Mouse (Mus musculus) thymus, postnatal 14 days (tissue): ENCODE data around the gene Grb14.

Experiments
- DNase-seq: peaks from one replicate; pipeline ENCODE4 v3.0.0; 2021

Grb14 gene

DNA sequence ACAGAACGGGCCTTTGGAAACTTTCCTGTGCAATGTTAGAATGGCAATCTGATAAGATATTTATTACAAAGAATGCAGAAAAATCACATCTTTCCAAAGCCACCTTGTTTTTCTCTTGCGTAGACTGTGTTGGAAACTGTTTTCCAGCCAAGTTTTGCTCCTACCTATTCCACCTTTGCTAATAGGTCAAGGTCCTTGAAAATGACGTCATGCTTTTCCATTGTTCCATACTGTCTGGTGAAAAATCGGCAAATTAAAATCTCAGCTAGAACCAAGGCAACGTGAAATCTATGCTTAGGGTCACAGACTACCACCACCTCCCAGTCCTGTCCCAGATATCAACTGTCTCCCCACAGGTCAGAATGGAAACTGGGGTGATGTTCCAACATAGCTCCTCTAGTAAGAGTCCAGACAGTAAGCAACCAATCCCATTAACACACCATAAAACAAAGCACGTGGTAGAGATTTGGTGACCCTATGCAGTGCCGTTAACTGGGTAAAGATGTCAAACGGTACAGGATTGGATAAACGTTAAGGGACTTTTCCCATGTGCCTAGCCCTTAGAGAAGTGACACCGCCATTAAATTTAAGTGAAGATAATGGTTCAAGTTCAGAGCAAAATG is 50.9 kb downstream of the Grb14 start:
- DNase-seq = no peak

DNA sequence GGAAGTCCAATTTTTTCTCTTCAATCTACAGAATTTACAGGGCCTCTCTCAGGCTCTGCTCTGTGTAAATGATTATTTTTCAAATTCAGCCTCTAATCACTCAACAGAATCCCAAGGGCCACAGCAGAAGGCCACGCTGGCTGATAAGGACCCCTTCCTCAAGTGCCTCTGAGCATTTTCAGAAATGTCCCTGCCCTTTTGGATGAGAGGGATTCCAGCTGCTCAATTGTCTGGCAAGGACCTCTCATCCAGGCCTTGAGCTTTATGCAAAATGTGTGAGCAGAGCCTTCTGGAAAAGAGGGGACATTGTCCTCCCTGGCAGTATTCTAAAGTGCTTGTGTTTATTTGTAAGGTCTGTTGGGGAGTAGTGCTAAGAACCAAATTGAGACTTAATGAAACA is 51.7 kb downstream of the Grb14 start:
- no peak for DNase-seq

- no peak for DNase-seq
Measured at GRCm38 (mm10) chr2:64971828-64972227, 53.0 kb downstream of the Grb14 start.

- no peak for DNase-seq
Measured at GRCm38 (mm10) chr2:64970992-64971391, 53.8 kb downstream of the Grb14 start.

DNA sequence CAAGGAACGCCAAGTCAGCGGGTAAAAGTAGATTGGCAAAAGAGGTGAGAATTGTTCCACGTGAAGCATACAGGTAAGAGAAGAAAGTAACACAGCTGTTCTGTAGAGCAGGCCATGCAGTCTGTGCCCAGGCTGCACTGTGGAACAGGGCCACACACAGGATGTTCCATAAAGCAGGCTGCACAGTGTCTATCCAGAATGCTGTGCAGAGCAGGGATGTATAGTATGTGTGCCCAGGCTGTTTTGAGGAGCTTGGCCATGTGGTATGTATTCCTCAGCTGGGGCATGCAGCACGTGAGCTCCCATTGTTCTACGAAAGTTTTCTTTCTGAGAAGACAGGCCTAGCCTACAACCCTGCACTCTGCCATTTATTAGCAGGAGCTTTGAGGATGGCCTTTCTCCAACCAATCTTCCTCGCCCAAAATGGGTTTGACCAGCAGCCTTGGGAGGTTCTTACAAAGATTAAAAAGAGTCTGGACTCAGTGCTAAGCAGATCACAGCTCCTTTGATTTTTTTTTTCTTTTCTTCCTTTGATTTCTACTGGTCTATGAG is 57.8 kb downstream of the Grb14 start:
- no peak for DNase-seq

DNA sequence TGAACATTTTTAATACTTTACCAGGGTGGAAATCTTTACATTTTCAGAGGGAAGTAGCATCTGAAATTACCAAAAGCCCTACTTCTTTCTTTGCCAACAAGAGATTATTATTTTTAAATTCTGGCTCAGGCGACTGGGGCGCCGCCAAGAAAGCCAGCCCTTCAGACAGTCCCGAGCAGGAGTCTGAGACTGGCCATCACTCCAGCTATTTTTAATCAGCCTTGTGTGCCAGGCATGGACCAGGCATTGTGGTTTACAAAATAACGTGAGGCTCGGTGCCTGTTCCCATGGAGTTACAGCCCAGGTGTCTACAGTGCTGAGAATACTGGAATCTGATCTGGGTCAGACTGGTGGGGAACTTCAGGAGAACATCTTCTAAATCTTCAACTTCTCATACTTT is 58.5 kb downstream of the Grb14 start:
- DNase-seq = no peak

DNA sequence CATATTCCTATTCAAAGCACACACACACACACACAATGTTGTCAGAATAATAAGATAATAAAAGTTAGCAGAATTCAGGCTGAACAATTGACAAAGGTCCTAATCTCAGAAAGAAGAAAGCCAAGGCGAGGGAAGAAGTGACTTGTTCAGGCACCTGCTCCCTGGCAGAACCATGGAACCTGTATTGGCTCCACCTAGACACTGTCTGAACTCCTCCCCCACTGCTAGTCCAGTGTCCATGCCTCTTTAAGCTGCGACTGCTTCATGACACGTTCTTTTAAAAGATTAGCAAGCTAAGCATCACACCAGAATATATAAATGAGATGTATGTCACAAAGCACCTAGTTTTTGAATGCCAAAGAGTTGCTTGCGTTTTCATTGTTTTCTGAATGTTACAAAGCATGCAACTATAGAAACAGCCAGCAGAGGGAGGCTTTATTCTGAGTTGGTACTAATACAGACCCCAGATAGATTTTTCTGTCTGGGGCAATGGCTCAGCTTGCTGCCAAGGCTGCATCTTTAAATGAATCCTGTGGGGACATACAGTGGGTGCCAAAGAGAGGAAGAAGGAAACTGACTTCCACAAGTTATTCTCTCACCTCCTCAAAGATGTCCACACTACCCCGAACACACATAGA is 59.4 kb downstream of the Grb14 start:
- peak; percentile 9 for DNase-seq

DNA sequence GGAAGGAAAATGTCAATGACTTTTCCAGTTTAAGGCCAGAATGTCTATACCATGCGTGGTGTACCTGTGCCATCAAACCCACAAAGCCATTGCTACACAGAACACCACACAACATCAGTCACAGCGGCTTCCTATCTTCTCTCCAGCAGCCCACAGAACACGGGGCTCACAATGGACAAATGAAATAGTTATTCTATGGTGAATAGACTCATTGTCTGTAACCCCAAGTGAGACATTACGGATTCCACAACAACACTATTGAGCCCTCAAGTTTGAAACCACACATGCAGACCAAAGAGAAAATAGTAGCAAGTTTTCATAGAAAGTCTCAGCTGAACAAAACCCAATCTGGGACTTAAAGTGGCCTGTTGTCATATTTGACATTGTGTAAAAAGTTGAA is 62.6 kb downstream of the Grb14 start:
- no peak for DNase-seq

GRCm38 (mm10) chr2:64961381-64961780 is 63.4 kb downstream of the Grb14 start:
- DNase-seq = no peak

DNA sequence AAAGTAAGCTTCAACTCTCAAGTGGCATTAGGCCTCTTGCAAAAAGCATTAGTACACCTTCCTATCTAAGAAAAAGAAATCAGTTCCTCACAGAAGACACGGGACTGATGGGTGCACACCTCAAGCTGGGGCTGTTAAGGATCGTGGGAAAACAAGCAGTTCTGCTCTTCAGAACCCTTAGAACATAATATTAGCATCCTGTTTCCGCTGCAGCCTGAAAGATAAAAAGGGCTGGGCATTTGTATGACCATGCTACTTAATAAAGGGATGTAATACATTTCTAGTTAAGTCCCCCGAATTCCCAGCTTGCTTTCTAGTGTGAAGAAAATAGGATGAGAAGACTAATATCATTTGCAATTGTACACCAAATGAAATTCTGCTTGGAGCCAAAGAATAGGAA is 65.1 kb downstream of the Grb14 start:
- no peak for DNase-seq

DNA sequence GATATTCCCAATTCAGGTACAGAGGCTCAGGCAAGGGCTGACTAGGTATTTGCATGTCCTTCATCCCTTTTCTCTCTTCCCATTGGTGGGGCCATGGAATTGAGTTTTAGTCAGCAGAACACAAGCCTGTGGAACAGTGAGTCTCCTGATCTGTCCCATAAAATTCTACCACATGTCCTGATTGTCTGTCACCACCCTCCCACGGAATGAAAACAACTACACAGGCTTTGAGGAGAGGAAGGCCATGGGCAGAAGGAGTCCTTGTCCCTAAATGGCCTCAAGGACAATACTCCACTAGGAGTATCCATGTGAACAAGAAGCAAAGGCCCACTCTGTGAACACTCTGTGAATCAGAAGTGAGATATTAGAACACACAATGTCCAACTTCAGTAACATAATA is 69.3 kb downstream of the Grb14 start:
- DNase-seq = no peak

DNA sequence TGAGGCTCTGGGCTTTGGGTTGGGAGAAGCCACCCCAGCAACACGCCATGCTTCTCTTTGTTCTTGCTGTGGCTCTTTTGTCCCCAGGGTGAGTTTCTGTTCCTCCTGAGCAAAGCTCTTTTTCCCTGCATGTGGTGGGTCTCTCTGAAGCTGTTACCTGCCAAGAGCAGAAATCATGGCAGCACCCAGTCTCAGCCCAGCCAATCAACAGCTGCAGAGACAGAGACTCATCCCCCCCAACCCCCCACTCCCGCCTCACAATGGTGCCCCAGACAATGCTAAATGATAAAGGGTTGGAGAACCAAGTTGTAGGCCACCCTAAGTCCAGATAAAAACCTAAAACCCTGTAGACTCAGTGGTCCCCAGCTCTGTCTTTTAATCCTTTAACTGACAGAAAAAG is 75.6 kb downstream of the Grb14 start:
- no peak for DNase-seq

GRCm38 (mm10) chr2:64948418-64949169 is 76.2 kb downstream of the Grb14 start:
- no peak for DNase-seq

GRCm38 (mm10) chr2:64947484-64947883 is 77.3 kb downstream of the Grb14 start:
- no peak for DNase-seq

GRCm38 (mm10) chr2:64920879-64921278 is 103.9 kb downstream of the Grb14 start:
- no peak for DNase-seq

- DNase-seq = no peak
Measured at GRCm38 (mm10) chr2:64915448-64915847, 109.3 kb downstream of the Grb14 start.

- no peak for DNase-seq
Measured at GRCm38 (mm10) chr2:64904877-64905276, 119.9 kb downstream of the Grb14 start.

GRCm38 (mm10) chr2:64897844-64898243 is 126.9 kb downstream of the Grb14 start:
- DNase-seq = no peak

GRCm38 (mm10) chr2:64893233-64893632 is 131.6 kb downstream of the Grb14 start:
- no peak for DNase-seq

- DNase-seq = no peak
Measured at GRCm38 (mm10) chr2:64887098-64887757, 137.6 kb downstream of the Grb14 start.

DNA sequence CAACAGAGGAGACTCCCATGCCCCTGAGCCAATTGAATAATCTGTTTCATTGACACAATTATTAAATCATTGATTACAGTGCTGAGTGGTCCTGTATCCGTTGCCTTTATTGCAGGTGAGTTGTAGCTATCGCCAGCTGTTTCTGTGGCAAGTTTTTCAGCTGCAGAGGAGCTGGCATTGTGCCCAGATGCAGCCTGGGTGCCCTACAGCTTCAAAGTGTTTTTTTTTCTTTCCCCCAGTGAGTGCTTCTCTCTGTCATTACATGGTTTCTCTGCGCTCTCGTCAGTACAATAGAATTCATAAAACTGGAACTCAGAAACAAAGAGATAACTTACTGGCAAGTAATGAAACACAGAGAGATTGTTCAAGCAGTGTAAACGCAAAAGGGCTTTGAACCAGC is 139.1 kb downstream of the Grb14 start:
- no peak for DNase-seq

DNA sequence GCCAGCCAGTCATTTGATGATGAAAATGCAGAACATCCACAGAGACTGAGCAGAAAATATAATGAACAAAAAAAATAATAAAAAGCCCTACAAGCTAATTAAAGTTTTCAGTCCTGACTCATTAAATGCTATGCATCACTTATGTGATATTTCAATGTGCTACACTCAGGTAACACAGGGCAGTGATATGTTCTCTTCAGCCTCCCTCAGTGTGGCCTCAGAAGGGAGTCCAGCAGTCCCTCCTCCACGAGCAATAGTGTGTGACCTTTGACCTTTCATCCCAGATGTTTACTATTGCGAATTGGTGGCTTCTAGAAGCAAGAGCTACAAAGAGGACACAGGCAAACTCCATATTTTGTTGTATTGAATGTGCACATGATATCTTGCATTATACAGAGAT is 146.5 kb downstream of the Grb14 start:
- no peak for DNase-seq
